In the genomic region with DNA sequence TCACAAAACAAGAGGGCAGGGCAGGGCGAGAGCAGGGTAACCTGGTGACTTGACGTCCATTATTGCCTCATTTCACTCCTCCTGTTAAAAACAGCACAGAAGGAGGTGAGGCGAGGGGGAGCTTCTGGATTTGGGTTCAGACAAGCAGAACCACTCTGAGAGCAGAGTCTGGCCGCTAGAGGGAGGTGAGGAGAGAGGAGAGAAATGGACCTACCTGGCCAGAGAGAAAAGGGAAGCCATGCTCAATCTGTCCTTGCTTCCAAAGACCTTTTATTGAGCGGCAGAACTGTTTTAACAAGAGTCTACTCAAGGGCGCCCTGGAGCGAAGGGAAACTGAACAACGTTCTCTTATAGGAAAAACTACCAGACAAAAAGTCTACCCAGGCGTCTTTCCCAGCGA, we compare ENCODE assay signal across 11 mouse cellular contexts. TPM values are rescaled to one million over a fixed set of nuclear protein-coding genes. Genes with fewer than 3 reads are reported as not detected.
DNase-seq lines count a peak whose midpoint lies in the region; TF ChIP-seq lines count a peak whose summit lies in the region.
"Had no signal": no experiment of that assay in that cellular context is flagged by ENCODE, and none has a peak within 500 bp of the region (broad histone marks: within the 10 kb centered on the region; RNA-seq: fewer than 3 reads in every experiment).

No protein-coding gene starts in this region.

- no peak overlapping the region for H3K27ac ChIP-seq in spleen, adult 2 months (ENCODE audit: insufficient read depth, low read length)
- H3K27ac ChIP-seq: hindbrain, embryonic 12.5 days; neural tube, embryonic 15.5 days had no signal

- no peaks in the 10 kb centered on the region for H3K4me1 ChIP-seq in spleen, adult 2 months (ENCODE audit: control insufficient read depth, insufficient read depth, insufficient read length)
- H3K4me1 ChIP-seq: hindbrain, embryonic 12.5 days; neural tube, embryonic 15.5 days had no signal

- TF ChIP-seq POLR2A in spleen, adult 2 months (IDR thresholded peaks at IDR 0.05; ENCODE audit: low read depth, low read length), result no peak

- H3K4me3 ChIP-seq in spleen, adult 2 months (ENCODE audit: extremely low read depth, insufficient read depth, insufficient read length), result no peak overlapping the region
- H3K4me3 ChIP-seq: hindbrain, embryonic 12.5 days; megakaryocyte, embryonic 14.5 days; neural tube, embryonic 15.5 days had no signal

- 80% methylated on average over 10 of the region's 10 CpGs for WGBS in spleen, adult 2 months

- intact Hi-C loops in heart, postnatal 36 days (cut with DNase I), result no loop called here

- peak; percentile 5; the same call in 1 of the 2 replicates for TF ChIP-seq CTCF in spleen, adult 2 months (IDR thresholded peaks at IDR 0.05; ENCODE audit: extremely low read depth, insufficient read depth, insufficient read length, insufficient replicate concordance)

- H3K36me3 ChIP-seq in spleen, adult 2 months (ENCODE audit: control insufficient read depth, insufficient read depth, low read length), result no peaks in the 10 kb centered on the region
- no peaks in the 10 kb centered on the region; the same call in 1 of the 2 replicates for H3K36me3 ChIP-seq in splenic B cell, adult 2 months (ENCODE audit: control insufficient read depth, insufficient read depth, low read length, poor library complexity, severe bottlenecking)

- H3K27me3 ChIP-seq in spleen, adult 2 months (ENCODE audit: control insufficient read depth, insufficient read depth, low read length), result no peaks in the 10 kb centered on the region
- no peaks in the 10 kb centered on the region for H3K27me3 ChIP-seq in splenic B cell, adult 2 months (ENCODE audit: control insufficient read depth, insufficient read depth, low read length, poor library complexity, severe bottlenecking)
- H3K27me3 ChIP-seq: hindbrain, embryonic 12.5 days; megakaryocyte, embryonic 14.5 days; neural tube, embryonic 15.5 days had no signal

- peak; percentile 14 for DNase-seq in heart, postnatal 4 days
- DNase-seq in heart, adult 9 months (ENCODE audit: low spot score in 2 of 2), result no peak
- no peak for DNase-seq in spleen, adult 2 months (ENCODE audit: low read depth in 1 of 2, low spot score in 2 of 2)
- DNase-seq in spleen, adult 12 weeks (ENCODE audit: low spot score), result no peak
- DNase-seq in adrenal gland, postnatal 10 days, result peak; percentile 44
- peak; percentile 36 for DNase-seq in splenic B cell, adult 2 months (ENCODE audit: low read depth, low spot score)
- DNase-seq in thymus, postnatal 0 days (ENCODE audit: low spot score), result no peak
- no peak for DNase-seq in heart, postnatal 36 days

RNA-seq across cellular contexts. Expression of gene Lca5, which starts 27.9 kb away (rescaled TPM):
- total RNA-seq in heart, postnatal 4 days (2021), result 1 to 10 TPM; 8.0 to 9.0 TPM
- polyA plus RNA-seq in spleen, adult 2 months (2012; rRNA removed), result 0.43 and 0.65 TPM in 2 replicates
- 10 to 100 TPM in 1 of 2 experiments, 1 to 10 TPM in 1; 6.7 to 10.4 TPM for total RNA-seq in adrenal gland, postnatal 10 days (2021)
- polyA plus RNA-seq in thymus, postnatal 0 days (2015; fragmentation: Nextera tagmentation; extraction: Ambion mirVana), result 8.3 and 9.8 TPM in 2 replicates
- 1 to 10 TPM; 3.8 TPM for total RNA-seq in heart, postnatal 36 days (2021)

Comparison
In these comparisons a context has a peak if more than half of its experiments do, and no peak if none do; other contexts are left out.
1. DNase-seq: peak in heart, postnatal 4 days (single experiment), adrenal gland, postnatal 10 days (single experiment) and splenic B cell, adult 2 months (single experiment); none in heart, adult 9 months (0 of 2), spleen, adult 2 months (0 of 2), spleen, adult 12 weeks (single experiment), thymus, postnatal 0 days (single experiment) and heart, postnatal 36 days (0 of 2).